Mouse (Mus musculus) MEL (cell line): ENCODE data around the gene Zg16. TPM values are rescaled to one million over a fixed set of nuclear protein-coding genes. Genes with fewer than 3 reads are reported as not detected.

Source experiments
- DNase-seq: peaks from one replicate; pipeline ENCODE4 v3.0.0; 2011; ENCODE audit warnings: low read depth, low spot score
- H3K27ac ChIP-seq: 2 replicates; pipeline ENCODE4 v1.5.1; 2012; ENCODE audit warnings: low read depth, mild to moderate bottlenecking, control low read depth, low read length, moderate library complexity; ENCODE audit not compliant: control insufficient read depth
- H3K27me3 ChIP-seq, 2 experiments: fragments of 150-350 bp in 1 of 2; sonication (generic) in 1 of 2; 2 replicates each; pipeline ENCODE4 v1.6.1; 2012; ENCODE audit warnings: low read length in 2 of 2, mild to moderate bottlenecking in 2 of 2, improper control_type of control experiment in 1 of 2, moderate library complexity in 1 of 2; ENCODE audit not compliant: insufficient read depth in 2 of 2, control insufficient read depth in 1 of 2
- H3K36me3 ChIP-seq, 2 experiments: 2 replicates each; pipeline ENCODE4 v1.6.1; 2012 to 2014; ENCODE audit warnings: low read length in 2 of 2, improper control_type of control experiment in 1 of 2, inconsistent platforms in 1 of 2, mild to moderate bottlenecking in 1 of 2; ENCODE audit not compliant: insufficient read depth in 2 of 2, control insufficient read depth in 1 of 2
- H3K4me1 ChIP-seq, 2 experiments: fragments of 150-350 bp in 1 of 2; sonication (generic) in 1 of 2; 2 replicates each; pipeline ENCODE4 v1.6.1; 2012; ENCODE audit warnings: low read length in 2 of 2, improper control_type of control experiment in 1 of 2, mild to moderate bottlenecking in 1 of 2; ENCODE audit not compliant: insufficient read depth in 2 of 2, control insufficient read depth in 1 of 2
- H3K4me3 ChIP-seq, 2 experiments: fragments of 150-350 bp in 1 of 2; sonication (generic) in 1 of 2; 2 replicates each; pipeline ENCODE4 v1.5.1; 2012; ENCODE audit warnings: low read depth in 2 of 2, low read length in 2 of 2, mild to moderate bottlenecking in 2 of 2, moderate library complexity in 2 of 2, control low read depth in 1 of 2, improper control_type of control experiment in 1 of 2; ENCODE audit not compliant: control insufficient read depth in 1 of 2, insufficient read depth in 1 of 2
- H3K79me2 ChIP-seq: 2 replicates; pipeline ENCODE4 v1.6.1; 2012; ENCODE audit warnings: mild to moderate bottlenecking, low read length, moderate library complexity; ENCODE audit not compliant: control insufficient read depth, poor library complexity, insufficient read depth
- H3K9ac ChIP-seq: 2 replicates; pipeline ENCODE4 v1.6.1; 2012; ENCODE audit warnings: low read depth, mild to moderate bottlenecking, control low read depth, low read length, moderate library complexity; ENCODE audit not compliant: control insufficient read depth, poor library complexity, severe bottlenecking
- H3K9me3 ChIP-seq: fragments of 150-350 bp; sonication (generic); replicated peaks from 2 replicates; pipeline ENCODE4 v1.6.1; 2012; ENCODE audit warnings: mild to moderate bottlenecking, low read length, improper control_type of control experiment, moderate library complexity; ENCODE audit not compliant: insufficient read depth
- BHLHE40 ChIP-seq: IDR thresholded peaks from 2 replicates; pipeline ENCODE4 v1.6.1; 2012; ENCODE audit warnings: low read depth, mild to moderate bottlenecking, inconsistent platforms, low read length, improper control_type of control experiment, borderline replicate concordance
- CHD1 ChIP-seq: IDR thresholded peaks from 2 replicates; pipeline ENCODE4 v1.6.1; 2012; ENCODE audit warnings: low read depth, mild to moderate bottlenecking, inconsistent platforms, low read length, improper control_type of control experiment
- CHD2 ChIP-seq: IDR thresholded peaks from 2 replicates; pipeline ENCODE4 v1.6.1; 2011; ENCODE audit warnings: low read length, improper control_type of control experiment
- CTCF ChIP-seq, 3 experiments: IDR thresholded peaks in 2 of 3; conservative IDR thresholded peaks in 1 of 3; 2 replicates each; pipeline ENCODE4 v1.5.1; 2011 to 2012; ENCODE audit warnings: low read length in 3 of 3, low read depth in 2 of 3, mild to moderate bottlenecking in 2 of 3, improper control_type of control experiment in 1 of 3, inconsistent platforms in 1 of 3, mixed read lengths in 1 of 3, moderate library complexity in 1 of 3; ENCODE audit not compliant: control insufficient read depth in 1 of 3, insufficient read depth in 1 of 3, poor library complexity in 1 of 3, severe bottlenecking in 1 of 3
- ELF1 ChIP-seq: IDR thresholded peaks from 2 replicates; pipeline ENCODE4 v1.6.1; 2014; ENCODE audit warnings: low read depth, mild to moderate bottlenecking, inconsistent platforms, low read length, improper control_type of control experiment, moderate library complexity
- EP300 ChIP-seq, 2 experiments: IDR thresholded peaks; 2 replicates each; pipeline ENCODE4 v1.6.1; 2011; ENCODE audit warnings: improper control_type of control experiment in 2 of 2, low read length in 2 of 2, low read depth in 1 of 2, mild to moderate bottlenecking in 1 of 2
- ETS1 ChIP-seq: IDR thresholded peaks from 2 replicates; pipeline ENCODE4 v1.6.1; 2012; ENCODE audit warnings: low read depth, mild to moderate bottlenecking, inconsistent platforms, low read length, improper control_type of control experiment, moderate library complexity
- GATA1 ChIP-seq: IDR thresholded peaks from 2 replicates; pipeline ENCODE4 v1.6.1; 2011; ENCODE audit warnings: low read depth, low read length, improper control_type of control experiment
- HCFC1 ChIP-seq: IDR thresholded peaks from 2 replicates; pipeline ENCODE4 v1.6.1; 2012; ENCODE audit warnings: low read depth, mild to moderate bottlenecking, inconsistent platforms, low read length, improper control_type of control experiment, moderate library complexity
- JUND ChIP-seq: IDR thresholded peaks from 2 replicates; pipeline ENCODE4 v1.6.1; 2011; ENCODE audit warnings: low read depth, mild to moderate bottlenecking, improper control_type of control experiment, low read length
- KAT2A ChIP-seq: conservative IDR thresholded peaks from 2 replicates; pipeline ENCODE4 v1.6.1; 2012; ENCODE audit warnings: low read depth, low read length, improper control_type of control experiment, inconsistent platforms
- MAFK ChIP-seq: IDR thresholded peaks from 2 replicates; pipeline ENCODE4 v1.6.1; 2011; ENCODE audit warnings: low read depth, mild to moderate bottlenecking, low read length, improper control_type of control experiment, borderline replicate concordance
- MAX ChIP-seq: IDR thresholded peaks from 2 replicates; pipeline ENCODE4 v1.6.1; 2011; ENCODE audit warnings: low read length, improper control_type of control experiment
- MAZ ChIP-seq: IDR thresholded peaks from 2 replicates; pipeline ENCODE4 v1.6.1; 2012; ENCODE audit warnings: low read depth, mild to moderate bottlenecking, inconsistent platforms, low read length, improper control_type of control experiment
- MEF2A ChIP-seq: IDR thresholded peaks from 2 replicates; pipeline ENCODE4 v1.6.1; 2014; ENCODE audit warnings: low read depth, mild to moderate bottlenecking, inconsistent platforms, low read length, improper control_type of control experiment; ENCODE audit not compliant: poor library complexity, insufficient replicate concordance, severe bottlenecking; ENCODE audit errors: extremely low read depth
- MXI1 ChIP-seq: IDR thresholded peaks from 2 replicates; pipeline ENCODE4 v1.6.1; 2011; ENCODE audit warnings: mild to moderate bottlenecking, low read depth, low read length, improper control_type of control experiment
- MYB ChIP-seq: IDR thresholded peaks from 2 replicates; pipeline ENCODE4 v1.6.1; 2011; ENCODE audit warnings: mild to moderate bottlenecking, low read depth, low read length, improper control_type of control experiment
- MYC ChIP-seq: IDR thresholded peaks from 2 replicates; pipeline ENCODE4 v1.6.1; 2011; ENCODE audit warnings: low read depth, mild to moderate bottlenecking, low read length, improper control_type of control experiment, moderate library complexity
- NELFE ChIP-seq: IDR thresholded peaks from 2 replicates; pipeline ENCODE4 v1.6.1; 2011; ENCODE audit warnings: low read depth, low read length, improper control_type of control experiment
- NRF1 ChIP-seq: IDR thresholded peaks from 2 replicates; pipeline ENCODE4 v1.6.1; 2014; ENCODE audit warnings: low read depth, mild to moderate bottlenecking, inconsistent platforms, low read length, improper control_type of control experiment, moderate library complexity; ENCODE audit not compliant: poor library complexity, insufficient read depth, severe bottlenecking
- POLR2A ChIP-seq, 2 experiments: IDR thresholded peaks; 2 replicates each; pipeline ENCODE4 v1.6.1; 2011 to 2012; ENCODE audit warnings: low read length in 2 of 2, mild to moderate bottlenecking in 2 of 2, control low read depth in 1 of 2, improper control_type of control experiment in 1 of 2, low read depth in 1 of 2, moderate library complexity in 1 of 2; ENCODE audit not compliant: control insufficient read depth in 1 of 2, insufficient read depth in 1 of 2, poor library complexity in 1 of 2
- POLR2AphosphoS2 ChIP-seq: IDR thresholded peaks from 2 replicates; pipeline ENCODE4 v1.6.1; 2011; ENCODE audit warnings: low read length, improper control_type of control experiment
- POLR2AphosphoS5 ChIP-seq: IDR thresholded peaks from 2 replicates; pipeline ENCODE4 v1.6.1; 2012; ENCODE audit warnings: low read depth, borderline replicate concordance, mild to moderate bottlenecking, inconsistent platforms, low read length, moderate library complexity, mixed read lengths
- RAD21 ChIP-seq: IDR thresholded peaks from 2 replicates; pipeline ENCODE4 v1.6.1; 2011; ENCODE audit warnings: mild to moderate bottlenecking, low read depth, low read length, improper control_type of control experiment
- RCOR1 ChIP-seq: IDR thresholded peaks from 2 replicates; pipeline ENCODE4 v1.6.1; 2012; ENCODE audit warnings: low read depth, mild to moderate bottlenecking, inconsistent platforms, low read length, improper control_type of control experiment
- SIN3A ChIP-seq: IDR thresholded peaks from 2 replicates; pipeline ENCODE4 v1.6.1; 2012; ENCODE audit warnings: low read length, improper control_type of control experiment, inconsistent platforms
- SMC3 ChIP-seq: IDR thresholded peaks from 2 replicates; pipeline ENCODE4 v1.6.1; 2011; ENCODE audit warnings: low read depth, low read length, improper control_type of control experiment
- TBP ChIP-seq: IDR thresholded peaks from 2 replicates; pipeline ENCODE4 v1.8.0; 2011; ENCODE audit warnings: low read depth, low read length, improper control_type of control experiment
- TCF12 ChIP-seq: IDR thresholded peaks from 2 replicates; pipeline ENCODE4 v1.6.1; 2014; ENCODE audit warnings: low read depth, mild to moderate bottlenecking, inconsistent platforms, low read length, improper control_type of control experiment, moderate library complexity
- USF1 ChIP-seq: IDR thresholded peaks from 2 replicates; pipeline ENCODE4 v1.6.1; 2014; ENCODE audit warnings: low read depth, mild to moderate bottlenecking, inconsistent platforms, low read length, improper control_type of control experiment, moderate library complexity
- USF2 ChIP-seq, 2 experiments: IDR thresholded peaks; 2 replicates each; pipeline ENCODE4 v1.6.1; 2011 to 2012; ENCODE audit warnings: improper control_type of control experiment in 2 of 2, low read length in 2 of 2, borderline replicate concordance in 1 of 2, inconsistent platforms in 1 of 2, low read depth in 1 of 2, mild to moderate bottlenecking in 1 of 2; ENCODE audit not compliant: insufficient read depth in 1 of 2
- ZC3H11A ChIP-seq: IDR thresholded peaks from 2 replicates; pipeline ENCODE4 v1.6.1; 2012; ENCODE audit warnings: low read depth, mild to moderate bottlenecking, inconsistent platforms, low read length, improper control_type of control experiment
- ZKSCAN1 ChIP-seq: IDR thresholded peaks from 2 replicates; pipeline ENCODE4 v1.6.1; 2012; ENCODE audit warnings: low read depth, mild to moderate bottlenecking, inconsistent platforms, low read length, improper control_type of control experiment, moderate library complexity
- ZMIZ1 ChIP-seq: IDR thresholded peaks from 2 replicates; pipeline ENCODE4 v1.6.1; 2012; ENCODE audit warnings: low read depth, mild to moderate bottlenecking, inconsistent platforms, low read length, improper control_type of control experiment, moderate library complexity
- ZNF384 ChIP-seq: IDR thresholded peaks from 2 replicates; pipeline ENCODE4 v1.6.1; 2012; ENCODE audit warnings: low read depth, mild to moderate bottlenecking, inconsistent platforms, low read length, improper control_type of control experiment
- polyA plus RNA-seq, 2 experiments: library from polyadenylated mRNA; stranded (reverse) in 1 of 2; unstranded in 1 of 2; fragments of >175 nt in 1 of 2; fragments of >200 nt in 1 of 2; gene quantifications; 2 replicates each; pipeline versions ENCODE4 v1.2.1 to v1.2.4; 2012; ENCODE audit warnings: low replicate concordance in 2 of 2, low read depth in 1 of 2; ENCODE audit not compliant: insufficient read length in 2 of 2, insufficient read depth in 1 of 2, missing spikeins in 1 of 2
- total RNA-seq: library from RNA; depleted of rRNA; stranded (reverse); fragments of 300-350 nt; gene quantifications from 2 replicates; pipeline ENCODE4 v1.2.3, GENCODE M21; 2012

Gene Zg16
- total and polyA plus RNA-seq, 3 experiments = 50.4 to 89.3 TPM; not detected in 1

DNA sequence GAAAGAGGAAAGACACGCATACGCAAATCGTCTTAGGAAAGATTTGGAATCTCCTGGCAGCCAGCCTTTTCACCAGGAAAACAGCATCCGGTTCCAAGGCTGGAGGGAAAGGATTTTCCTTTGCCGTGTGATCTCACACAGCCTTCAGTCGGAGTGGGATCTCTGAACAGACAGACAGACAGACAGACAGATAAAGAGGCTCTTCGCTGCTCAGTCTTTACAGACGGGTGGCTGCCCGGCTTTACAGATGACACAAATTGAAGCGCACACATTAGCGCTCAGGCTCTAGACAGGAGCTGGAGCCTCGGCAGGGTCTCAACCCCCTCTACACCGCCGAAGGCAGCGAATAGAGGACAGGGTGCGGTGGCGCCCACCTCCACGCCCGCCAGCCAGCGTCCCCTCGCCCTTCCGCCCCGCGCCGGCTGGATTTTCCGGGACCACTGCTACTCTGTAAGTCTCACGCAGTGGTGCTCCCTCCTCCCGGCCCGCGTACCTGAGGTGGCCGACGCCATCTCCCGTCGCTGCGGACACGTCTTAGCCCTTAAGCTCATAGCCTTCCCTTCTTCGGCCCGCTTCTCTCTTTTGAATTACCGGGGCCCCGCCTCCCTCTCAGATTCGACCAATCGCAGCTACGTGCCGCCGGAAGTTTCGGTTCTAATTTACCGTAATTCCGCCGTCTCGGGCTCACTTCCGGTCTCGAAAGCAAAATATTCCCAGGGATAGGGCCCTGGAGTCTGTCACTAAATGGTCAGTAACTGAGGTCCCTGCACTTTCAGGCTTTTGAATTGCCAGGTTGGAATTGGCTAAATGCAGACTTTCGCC lies 45.1 kb downstream of the Zg16 start, which contains the start of gene Kif22:
Gene Kif22, minus strand, starts transcription at position 621 of the 822 bp plus-strand sequence.
- Histone ChIP-seq H3K9ac (peak within 1 kb of the TSS; percentile 92), H3K27me3 (no peaks in the 10 kb centered on the region), H3K4me3 (peak within 1 kb of the TSS; percentile 77 to 95), H3K27ac (peak within 1 kb of the TSS; percentile 81), H3K79me2 (peaks cover 31% of the 10 kb centered on the region), H3K4me1 (peaks cover 2 to 18% of the 10 kb centered on the region in 2 experiments; a peak in 3 of 4 replicates), H3K36me3 (peaks cover 0 to 16% of the 10 kb centered on the region in 2 experiments; a peak in 3 of 4 replicates), H3K9me3 (no peaks in the 10 kb centered on the region)
- peak; percentile 94 for DNase-seq
- TF ChIP-seq ZNF384 (no peak), JUND (no peak), TBP (peak; percentile 89), USF1 (no peak), POLR2A (IDR thresholded peaks at IDR 0.05; ENCODE audit: control insufficient read depth in 1 of 2, insufficient read depth in 1 of 2, low read depth in 1 of 2, low read length in 2 of 2, poor library complexity in 1 of 2) (peak; percentile 85 to 87), MAX (no peak), GATA1 (no peak), RAD21 (no peak), TCF12 (peak; percentile 31; the same call in 1 of the 2 replicates), BHLHE40 (no peak), CHD2 (peak; percentile 28; the same call in 1 of the 2 replicates), CHD1 (no peak), ZMIZ1 (no peak), ZC3H11A (no peak), SMC3 (no peak), POLR2AphosphoS5 (no peak), MYB (peak; percentile 52; the same call in 1 of the 2 replicates), RCOR1 (no peak; the same call in 1 of the 2 replicates), MAZ (no peak), ELF1 (peak; percentile 84), MYC (no peak), CTCF (IDR thresholded peaks at IDR 0.05 in 2 of 3, conservative IDR thresholded peaks at IDR 0.05 in 1 of 3; ENCODE audit: control insufficient read depth in 1 of 3, insufficient read depth in 1 of 3, low read depth in 2 of 3, low read length in 3 of 3, poor library complexity in 1 of 3, severe bottlenecking in 1 of 3) (no peak), HCFC1 (peak; percentile 83), EP300 (IDR thresholded peaks at IDR 0.05; ENCODE audit: low read depth in 1 of 2, low read length in 2 of 2) (peak; percentile 6 to 27; a peak in 1 of 4 replicates), POLR2AphosphoS2 (peak; percentile 96), ETS1 (0 out of 2 replicates have a peak, but pooled peaks have one; percentile 29), KAT2A (peak; percentile 50; the same call in 1 of the 2 replicates), NELFE (peak; percentile 81), NRF1 (no peak), SIN3A (peak; percentile 83), USF2 (IDR thresholded peaks at IDR 0.05; ENCODE audit: borderline replicate concordance in 1 of 2, insufficient read depth in 1 of 2, low read depth in 1 of 2, low read length in 2 of 2) (no peak), MXI1 (peak; percentile 74; the same call in 1 of the 2 replicates), ZKSCAN1 (0 out of 2 replicates have a peak, but pooled peaks have one; percentile 5), MEF2A (no peak; the same call in 1 of the 2 replicates), MAFK (no peak)
